In genomic region chr15:82268783-82269182, GRCm38 (mm10) we compare ENCODE assay signal across 14 mouse cellular contexts. TPM values are rescaled to one million over a fixed set of nuclear protein-coding genes. Genes with fewer than 3 reads are reported as not detected.
DNase-seq lines count a peak whose midpoint lies in the region; ATAC-seq and TF ChIP-seq lines count a peak whose summit lies in the region.
"Had no signal": no experiment of that assay in that cellular context is flagged by ENCODE, and none has a peak within 500 bp of the region (broad histone marks: within the 10 kb centered on the region; RNA-seq: fewer than 3 reads in every experiment).

No protein-coding gene starts in this region.

- H3K9ac ChIP-seq in forebrain, postnatal 0 days, result no peak overlapping the region
- no peak overlapping the region; the same call in 1 of the 2 replicates for H3K9ac ChIP-seq in midbrain, embryonic 15.5 days
- H3K9ac ChIP-seq: liver, embryonic 14.5 days had no signal

- peaks cover 3% of the 10 kb centered on the region; the same call in 1 of the 2 replicates for H3K27me3 ChIP-seq in forebrain, postnatal 0 days (ENCODE audit: insufficient read depth, low read length)
- 0 out of 2 replicates have a peak, but pooled peaks cover 3% of the 10 kb centered on the region for H3K27me3 ChIP-seq in midbrain, embryonic 15.5 days (replicated peaks)
- peaks cover 44% of the 10 kb centered on the region for H3K27me3 ChIP-seq in limb, embryonic 10.5 days (ENCODE audit: low read depth, poor library complexity, severe bottlenecking)

- DNase-seq in brain, embryonic 14.5 days (ENCODE audit: low read depth), result peak; percentile 34
- peak; percentile 59 for DNase-seq in cerebellum, adult 8-10 months
- DNase-seq in forebrain, postnatal 0 days, result no peak
- no peak for DNase-seq in heart, postnatal 4 days
- DNase-seq in urinary bladder, postnatal 36 days (ENCODE audit: low spot score in 2 of 2), result no peak
- DNase-seq in limb, embryonic 10.5 days (ENCODE audit: low spot score), result no peak
- DNase-seq: gastrocnemius, postnatal 25 days; lung, postnatal 4 days; thymus, postnatal 4 days had no signal

- no peak for TF ChIP-seq POLR2A in brain, embryonic 14.5 days (IDR thresholded peaks at IDR 0.05; ENCODE audit: borderline replicate concordance, extremely low read depth, insufficient read depth, insufficient read length, poor library complexity, severe bottlenecking)

- H3K27ac ChIP-seq in forebrain, postnatal 0 days (ENCODE audit: low read depth, low read length), result peak overlapping the region; percentile 50; the same call in 1 of the 2 replicates
- peak overlapping the region; percentile 66 for H3K27ac ChIP-seq in midbrain, embryonic 15.5 days
- no peak overlapping the region for H3K27ac ChIP-seq in limb, embryonic 10.5 days
- H3K27ac ChIP-seq: liver, embryonic 14.5 days had no signal

- H3K9me3 ChIP-seq in forebrain, postnatal 0 days (ENCODE audit: low read length), result no peaks in the 10 kb centered on the region
- H3K9me3 ChIP-seq in midbrain, embryonic 15.5 days, result no peaks in the 10 kb centered on the region
- H3K9me3 ChIP-seq in limb, embryonic 10.5 days (replicated peaks), result no peaks in the 10 kb centered on the region

- no peak overlapping the region for H3K4me2 ChIP-seq in forebrain, postnatal 0 days (ENCODE audit: low read depth)
- no peak overlapping the region for H3K4me2 ChIP-seq in midbrain, embryonic 15.5 days

- no peaks in the 10 kb centered on the region for H3K36me3 ChIP-seq in forebrain, postnatal 0 days (ENCODE audit: insufficient read depth)
- H3K36me3 ChIP-seq in midbrain, embryonic 15.5 days (replicated peaks), result no peaks in the 10 kb centered on the region
- H3K36me3 ChIP-seq in limb, embryonic 10.5 days, result no peaks in the 10 kb centered on the region

- no peak for TF ChIP-seq CTCF in brain, embryonic 14.5 days (IDR thresholded peaks at IDR 0.05; ENCODE audit: borderline replicate concordance, extremely low read depth, insufficient read depth, insufficient read length)
- TF ChIP-seq CTCF in forebrain, postnatal 0 days (IDR thresholded peaks at IDR 0.05; ENCODE audit: low read depth), result no peak

- 63% methylated on average over 9 of the region's 9 CpGs for WGBS in forebrain, postnatal 0 days
- WGBS in midbrain, embryonic 15.5 days, result 78% methylated on average over 9 of the region's 9 CpGs
- 89% methylated on average over 9 of the region's 9 CpGs for WGBS in limb, embryonic 10.5 days

- peak; percentile 47 for ATAC-seq in forebrain, postnatal 0 days
- ATAC-seq in midbrain, embryonic 15.5 days (replicated peaks), result no peak
- ATAC-seq: intestine, postnatal 0 days had no signal

- no peak overlapping the region for H3K4me3 ChIP-seq in forebrain, postnatal 0 days (ENCODE audit: low read depth, low read length)
- no peak overlapping the region for H3K4me3 ChIP-seq in midbrain, embryonic 15.5 days
- H3K4me3 ChIP-seq in limb, embryonic 10.5 days, result no peak overlapping the region

- H3K4me1 ChIP-seq in forebrain, postnatal 0 days (ENCODE audit: insufficient read depth), result peaks cover 9% of the 10 kb centered on the region; the same call in 1 of the 2 replicates
- peaks cover 30% of the 10 kb centered on the region for H3K4me1 ChIP-seq in midbrain, embryonic 15.5 days
- H3K4me1 ChIP-seq in limb, embryonic 10.5 days, result peaks cover 4% of the 10 kb centered on the region; the same call in 1 of the 2 replicates

RNA-seq across cellular contexts. Expression of gene Sept3, which starts 5.9 kb away (rescaled TPM):
- 426 and 484 TPM in 2 replicates for polyA plus RNA-seq in brain, embryonic 14.5 days (2012; rRNA removed)
- 550 and 602 TPM in 2 replicates for total RNA-seq in forebrain, postnatal 0 days (2014; rRNA removed)
- polyA plus RNA-seq in forebrain, postnatal 0 days (2015; fragmentation: Nextera tagmentation; extraction: Ambion mirVana), result 400 and 449 TPM in 2 replicates
- polyA plus RNA-seq in midbrain, embryonic 15.5 days (2015; fragmentation: Nextera tagmentation; extraction: Ambion mirVana), result 454 and 479 TPM in 2 replicates
- 1 to 10 TPM; 1.3 to 1.9 TPM for total RNA-seq in heart, postnatal 4 days (2021)
- polyA plus RNA-seq in limb, embryonic 10.5 days (2016; fragmentation: Nextera tagmentation; extraction: Ambion mirVana), result 32.9 and 41.5 TPM in 2 replicates

RNA-seq across cellular contexts. Expression of gene 1500009C09Rik, which starts 16.6 kb away (rescaled TPM):
- polyA plus RNA-seq in brain, embryonic 14.5 days (2012; rRNA removed), result 67.2 and 71.3 TPM in 2 replicates
- total RNA-seq in forebrain, postnatal 0 days (2014; rRNA removed), result 119 and 139 TPM in 2 replicates
- 12.5 and 15.6 TPM in 2 replicates for polyA plus RNA-seq in forebrain, postnatal 0 days (2015; fragmentation: Nextera tagmentation; extraction: Ambion mirVana)
- 22.6 and 24.0 TPM in 2 replicates for polyA plus RNA-seq in midbrain, embryonic 15.5 days (2015; fragmentation: Nextera tagmentation; extraction: Ambion mirVana)
- not detected for total RNA-seq in heart, postnatal 4 days (2021)
- polyA plus RNA-seq in limb, embryonic 10.5 days (2016; fragmentation: Nextera tagmentation; extraction: Ambion mirVana), result not detected in 2 replicates
- total RNA-seq: gastrocnemius, postnatal 25 days had no signal
- polyA plus RNA-seq: heart, embryonic 16.5 days; intestine, postnatal 0 days had no signal

RNA-seq across cellular contexts. Expression of gene Cenpm, which starts 24.2 kb away (rescaled TPM):
- polyA plus RNA-seq in brain, embryonic 14.5 days (2012; rRNA removed), result 16.5 and 26.2 TPM in 2 replicates
- 8.9 and 10.0 TPM in 2 replicates for total RNA-seq in forebrain, postnatal 0 days (2014; rRNA removed)
- 16.5 and 18.7 TPM in 2 replicates for polyA plus RNA-seq in forebrain, postnatal 0 days (2015; fragmentation: Nextera tagmentation; extraction: Ambion mirVana)
- 10.7 and 13.6 TPM in 2 replicates for polyA plus RNA-seq in midbrain, embryonic 15.5 days (2015; fragmentation: Nextera tagmentation; extraction: Ambion mirVana)
- total RNA-seq in heart, postnatal 4 days (2021), result 10 to 100 TPM; 23.8 to 24.7 TPM
- polyA plus RNA-seq in limb, embryonic 10.5 days (2016; fragmentation: Nextera tagmentation; extraction: Ambion mirVana), result 83.9 and 86.0 TPM in 2 replicates

RNA-seq across cellular contexts. Expression of gene Wbp2nl, which starts 30.0 kb away (rescaled TPM):
- polyA plus RNA-seq in brain, embryonic 14.5 days (2012; rRNA removed), result 0.15 and 0.19 TPM in 2 replicates
- 0.38 and 1.00 TPM in 2 replicates for total RNA-seq in forebrain, postnatal 0 days (2014; rRNA removed)
- polyA plus RNA-seq in forebrain, postnatal 0 days (2015; fragmentation: Nextera tagmentation; extraction: Ambion mirVana), result 0.42 and 0.59 TPM in 2 replicates
- polyA plus RNA-seq in midbrain, embryonic 15.5 days (2015; fragmentation: Nextera tagmentation; extraction: Ambion mirVana), result not detected in 2 replicates
- under 1 TPM; 0.43 TPM for total RNA-seq in heart, postnatal 4 days (2021)
- 0.16 and 0.38 TPM in 2 replicates for polyA plus RNA-seq in limb, embryonic 10.5 days (2016; fragmentation: Nextera tagmentation; extraction: Ambion mirVana)
- total RNA-seq: gastrocnemius, postnatal 25 days; left cerebral cortex, postnatal 10 days had no signal
- polyA plus RNA-seq: intestine, postnatal 0 days had no signal

RNA-seq across cellular contexts. Expression of gene Tnfrsf13c, which starts 44.6 kb away (rescaled TPM):
- polyA plus RNA-seq in brain, embryonic 14.5 days (2012; rRNA removed), result 0.26 and 0.30 TPM in 2 replicates
- total RNA-seq in forebrain, postnatal 0 days (2014; rRNA removed), result 0.24 and 0.62 TPM in 2 replicates
- 0.44 and 0.47 TPM in 2 replicates for polyA plus RNA-seq in forebrain, postnatal 0 days (2015; fragmentation: Nextera tagmentation; extraction: Ambion mirVana)
- 0.08 and 0.26 TPM in 2 replicates for polyA plus RNA-seq in midbrain, embryonic 15.5 days (2015; fragmentation: Nextera tagmentation; extraction: Ambion mirVana)
- total RNA-seq in heart, postnatal 4 days (2021), result under 1 TPM; 0.36 to 0.41 TPM
- 0.15 and 0.33 TPM in 2 replicates for polyA plus RNA-seq in limb, embryonic 10.5 days (2016; fragmentation: Nextera tagmentation; extraction: Ambion mirVana)
- total RNA-seq: gastrocnemius, postnatal 25 days had no signal
- polyA plus RNA-seq: intestine, postnatal 0 days had no signal

Comparison
In these comparisons a context has a peak if more than half of its experiments do, and no peak if none do; other contexts are left out.
1. DNase-seq: peak in brain, embryonic 14.5 days (single experiment) and cerebellum, adult 8-10 months (single experiment); none in forebrain, postnatal 0 days (single experiment), heart, postnatal 4 days (single experiment), urinary bladder, postnatal 36 days (0 of 2) and limb, embryonic 10.5 days (single experiment).
2. RNA of gene 1500009C09Rik, which starts 16.6 kb away (polyA plus RNA-seq): 67.2 to 71.3 TPM in brain, embryonic 14.5 days, 22.6 to 24.0 TPM in midbrain, embryonic 15.5 days and 12.5 to 15.6 TPM in forebrain, postnatal 0 days; not detected in limb, embryonic 10.5 days; every median in the first group is over 10 times any median in the second.